Mouse (Mus musculus): Measurements from ENCODE around the gene Mtcl1.

Gene Mtcl1

GRCm38 (mm10) chr17:66410884-66411426, 38.6 kb downstream of the Mtcl1 start:
- DNase-seq (ENCODE audit: low read depth, low spot score) = no peak

DNA sequence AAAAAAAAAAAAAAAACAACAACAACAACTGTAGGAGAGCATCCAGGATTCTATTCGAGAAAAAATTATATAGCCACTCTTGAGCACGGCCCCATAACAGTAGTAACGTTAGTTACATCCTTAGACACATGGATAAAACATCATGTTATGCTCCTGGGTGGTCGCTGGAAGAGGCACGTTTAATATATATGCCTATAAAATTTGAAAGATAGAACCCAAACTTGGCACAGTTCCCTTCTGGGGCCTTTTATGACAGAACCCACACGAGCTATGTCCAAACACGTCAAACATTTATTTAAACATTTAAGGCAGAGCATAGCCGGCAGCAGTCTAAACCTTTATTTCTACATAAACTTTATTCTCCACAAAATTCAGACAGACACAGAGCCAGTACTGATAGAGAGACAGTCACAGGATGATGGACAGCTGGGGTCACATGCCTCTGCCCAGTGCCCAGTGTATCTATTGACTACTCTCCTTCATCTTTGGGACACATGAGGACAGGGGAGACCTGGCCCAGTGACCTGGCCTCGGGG, 40.4 kb downstream of the Mtcl1 start:
- DNase-seq (ENCODE audit: low read depth, low spot score) = no peak

- peak; percentile 79 for DNase-seq (ENCODE audit: low read depth, low spot score)
Observed at GRCm38 (mm10) chr17:66408400-66408799, 41.1 kb downstream of the Mtcl1 start.

DNA sequence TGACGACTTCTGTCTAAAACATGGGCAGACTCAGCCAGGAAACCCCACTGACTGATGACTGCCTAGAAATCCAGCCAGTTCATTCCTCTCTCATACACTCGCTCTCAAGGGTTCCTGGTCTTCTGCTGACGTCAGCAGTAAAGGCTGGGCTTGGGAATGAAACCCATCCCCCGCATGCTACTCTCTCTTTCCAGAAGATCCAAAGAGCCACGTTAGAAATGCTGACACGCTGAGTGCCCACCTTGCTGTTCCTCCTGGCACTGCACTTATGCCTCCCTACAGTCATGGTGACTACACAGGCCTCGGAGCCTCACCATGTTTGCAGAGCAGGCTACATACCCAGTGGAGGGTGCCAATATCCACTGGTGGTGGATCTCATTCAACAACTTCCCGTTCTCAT, 41.7 kb downstream of the Mtcl1 start:
- peak; percentile 55 for DNase-seq (ENCODE audit: low read depth, low spot score)

DNA sequence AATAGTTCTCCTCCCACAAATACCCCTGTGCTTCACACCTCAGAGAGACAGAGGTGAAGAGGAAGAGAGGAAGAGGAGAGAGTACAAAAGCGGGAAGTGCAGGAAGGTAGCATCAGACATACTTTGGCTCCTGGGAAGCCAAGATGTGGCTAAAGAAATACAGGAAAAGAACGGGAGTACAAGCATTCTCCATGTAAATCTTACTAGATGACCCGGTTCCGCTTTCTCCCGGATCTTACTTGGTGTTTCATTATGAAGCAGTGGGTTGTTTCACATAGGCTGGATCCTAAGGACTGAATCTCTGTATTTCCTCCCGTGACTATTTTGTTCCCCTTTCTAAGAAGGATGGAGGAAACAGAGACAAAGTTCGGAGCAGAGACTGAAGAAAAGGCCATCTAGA, 43.9 kb downstream of the Mtcl1 start:
- no peak for DNase-seq (ENCODE audit: low read depth, low spot score)

GRCm38 (mm10) chr17:66404883-66405590, 44.5 kb downstream of the Mtcl1 start:
- DNase-seq (ENCODE audit: low read depth, low spot score) = peak; percentile 70

DNA sequence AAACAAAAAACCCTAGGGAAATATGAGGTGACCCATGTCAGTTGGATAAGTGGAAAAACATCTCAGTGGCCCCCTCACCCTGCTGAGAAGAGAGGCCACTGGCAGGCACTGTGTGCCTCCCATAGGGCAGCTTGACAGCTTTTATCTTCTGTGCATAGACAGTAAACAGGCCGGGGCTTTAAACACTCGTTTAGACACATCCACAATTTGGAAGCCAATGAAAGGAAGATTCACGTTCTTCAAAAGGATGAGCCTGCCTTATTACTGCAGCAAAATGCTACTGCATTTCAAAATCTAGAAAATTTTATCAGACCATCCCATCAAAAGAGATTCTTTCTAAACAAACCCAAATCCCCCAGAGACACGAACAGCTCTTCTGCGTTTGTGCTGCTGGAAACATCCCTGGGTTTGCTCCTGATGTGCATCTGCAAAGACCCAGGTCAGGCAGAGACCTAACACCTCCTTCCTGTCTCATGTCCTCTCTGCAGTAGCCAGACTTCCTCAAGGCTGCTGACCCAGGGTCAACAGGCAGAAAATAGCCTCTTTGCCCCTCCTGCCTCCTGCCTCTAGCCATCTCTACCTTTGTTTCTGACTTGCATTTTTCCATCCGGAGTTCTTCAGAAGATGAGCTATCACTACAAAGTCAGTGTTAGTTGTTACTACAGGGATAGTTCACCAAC, 46.6 kb downstream of the Mtcl1 start:
- no peak for DNase-seq (ENCODE audit: low read depth, low spot score)

GRCm38 (mm10) chr17:66401596-66402265, 47.8 kb downstream of the Mtcl1 start:
- DNase-seq (ENCODE audit: low read depth, low spot score) = peak; percentile 98

- no peak for DNase-seq (ENCODE audit: low read depth, low spot score)
Observed at GRCm38 (mm10) chr17:66399780-66400179, 49.8 kb downstream of the Mtcl1 start.

DNA sequence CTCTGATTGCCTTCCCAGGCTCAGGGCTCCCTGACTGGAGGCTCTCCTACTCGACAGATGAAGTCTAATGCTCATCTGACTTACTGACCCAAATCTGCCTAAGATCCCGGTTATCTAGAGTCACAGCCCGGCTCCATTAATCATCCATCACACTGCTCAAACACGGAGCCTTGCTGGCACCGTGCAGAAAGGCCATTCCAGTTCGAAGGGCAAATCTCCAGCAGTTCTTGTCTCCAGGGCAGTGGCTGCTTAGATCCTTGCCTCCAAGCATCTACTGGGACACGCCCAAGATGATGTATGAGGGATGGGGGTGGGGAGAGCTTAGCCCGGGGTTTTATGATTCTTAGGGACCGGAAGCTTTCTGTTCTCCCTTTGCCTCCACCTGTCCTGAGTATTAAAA, 55.0 kb downstream of the Mtcl1 start:
- no peak for DNase-seq (ENCODE audit: low read depth, low spot score)

DNA sequence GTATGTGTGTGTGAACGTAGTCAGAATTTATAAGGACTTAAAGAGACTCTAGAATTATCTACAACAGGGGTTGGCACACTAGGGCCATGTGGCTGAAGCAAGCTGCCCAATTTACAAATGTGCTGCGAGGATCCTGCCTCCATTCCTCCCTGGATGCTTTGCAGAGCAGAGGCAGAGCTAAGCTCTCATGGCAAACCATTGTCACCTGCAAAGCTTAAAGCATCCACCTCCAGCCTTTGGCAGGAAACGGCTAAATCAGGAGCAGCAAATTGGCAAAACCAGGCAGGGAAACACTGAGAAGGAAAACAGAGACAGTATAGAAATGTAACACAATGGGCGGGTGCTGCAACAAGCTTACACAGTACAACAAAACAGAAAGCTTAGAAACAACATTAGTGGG, 61.2 kb downstream of the Mtcl1 start:
- DNase-seq (ENCODE audit: low read depth, low spot score) = peak; percentile 60

- DNase-seq (ENCODE audit: low read depth, low spot score) = no peak
Observed at GRCm38 (mm10) chr17:66381338-66381737, 68.2 kb downstream of the Mtcl1 start.

- peak; percentile 86 for DNase-seq (ENCODE audit: low read depth, low spot score)
Observed at GRCm38 (mm10) chr17:66379900-66380857, 69.4 kb downstream of the Mtcl1 start.

DNA sequence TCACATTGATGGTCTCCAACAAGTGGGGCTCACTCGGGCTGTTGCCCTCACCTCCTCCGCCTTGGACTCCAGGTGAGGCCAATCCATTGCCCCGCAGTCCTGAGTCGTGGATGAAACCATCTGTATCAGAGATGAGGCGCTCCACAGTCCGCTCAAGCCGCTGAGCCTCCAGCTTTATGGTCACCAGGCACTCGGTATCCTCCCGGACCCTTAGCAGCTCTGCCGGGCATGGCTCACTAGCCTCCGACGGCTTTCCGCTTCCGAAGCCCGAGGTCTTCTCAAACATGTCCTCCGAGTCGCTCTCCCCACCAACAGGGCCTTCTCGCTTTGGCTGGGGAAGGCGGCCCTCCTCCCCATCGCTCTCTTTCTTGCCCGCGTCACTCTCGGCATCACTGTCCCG, 70.2 kb downstream of the Mtcl1 start:
- no peak for DNase-seq (ENCODE audit: low read depth, low spot score)

- no peak for DNase-seq (ENCODE audit: low read depth, low spot score)
Observed at GRCm38 (mm10) chr17:66378127-66378526, 71.4 kb downstream of the Mtcl1 start.

DNA sequence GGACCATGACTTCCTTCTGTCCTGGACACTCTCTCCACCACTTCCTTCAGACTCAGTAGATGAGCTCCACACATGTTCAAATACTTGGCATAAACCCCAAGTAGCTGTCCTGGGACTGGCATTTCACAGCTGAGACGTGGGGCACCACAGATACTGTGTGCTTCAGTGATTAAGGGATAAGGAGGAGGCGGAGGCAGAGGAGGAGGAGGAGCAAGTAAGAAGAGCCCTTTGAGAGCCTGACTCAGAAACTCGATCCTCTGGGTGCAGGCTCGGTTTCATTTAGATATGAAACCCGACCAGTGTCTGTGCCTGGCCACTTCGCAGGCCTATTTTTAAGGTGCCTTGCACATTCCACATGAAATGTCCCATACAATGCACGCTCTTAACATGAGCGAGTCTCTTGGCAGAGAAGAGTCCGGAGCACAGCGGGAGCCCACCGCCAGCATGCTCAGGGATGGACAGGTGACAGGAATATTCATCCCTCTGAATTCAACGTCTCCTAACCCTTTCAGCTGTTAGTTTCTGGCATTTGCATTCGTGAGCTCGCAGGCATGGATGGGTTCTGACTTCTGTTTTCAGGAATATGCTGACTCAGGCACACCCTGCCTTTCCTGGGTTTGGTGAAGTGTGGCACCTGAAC, 74.8 kb downstream of the Mtcl1 start:
- peak; percentile 79 for DNase-seq (ENCODE audit: low read depth, low spot score)

GRCm38 (mm10) chr17:66370867-66371266, 78.7 kb downstream of the Mtcl1 start:
- no peak for DNase-seq (ENCODE audit: low read depth, low spot score)

- no peak for DNase-seq (ENCODE audit: low read depth, low spot score)
Observed at GRCm38 (mm10) chr17:66369777-66370176, 79.8 kb downstream of the Mtcl1 start.

- DNase-seq (ENCODE audit: low read depth, low spot score) = peak; percentile 90
Observed at GRCm38 (mm10) chr17:66368127-66368526, 81.4 kb downstream of the Mtcl1 start.

GRCm38 (mm10) chr17:66365664-66366063, 83.9 kb downstream of the Mtcl1 start:
- DNase-seq (ENCODE audit: low read depth, low spot score) = no peak

GRCm38 (mm10) chr17:66365293-66365642, 84.3 kb downstream of the Mtcl1 start:
- DNase-seq (ENCODE audit: low read depth, low spot score) = no peak

Measured in brain, adult 2 months (tissue).